Mouse (Mus musculus) erythroblast, embryonic 14.5 days (primary cell): ENCODE results near the gene Slc35c2.

Experiments
- GATA1 ChIP-seq: IDR thresholded peaks from 2 replicates; pipeline ENCODE4 v1.6.1; 2012; ENCODE audit warnings: low read length, inconsistent platforms, mixed read lengths
- TAL1 ChIP-seq: IDR thresholded peaks from 3 replicates; pipeline ENCODE4 v1.6.1; 2012; ENCODE audit warnings: low read length, inconsistent platforms, mixed read lengths

GRCm38 (mm10) chr2:165258321-165258720 is 29.3 kb downstream of the Slc35c2 start:
- no peak for TF ChIP-seq TAL1
- no peak for TF ChIP-seq GATA1
